Mouse (Mus musculus): ENCODE data around the gene Meis1.

GRCm38 (mm10) chr11:18920651-18921050 is 98.1 kb downstream of the Meis1 start:
- TF ChIP-seq CTCF (IDR thresholded peaks at IDR 0.05) (no peak), EP300 (IDR thresholded peaks at IDR 0.05) (no peak)

Measured in lung, postnatal 0 days (tissue).